Mouse (Mus musculus): ENCODE measurements around the gene Wdhd1. TPM values are rescaled to one million over a fixed set of nuclear protein-coding genes. Genes with fewer than 3 reads are reported as not detected.

Gene Wdhd1
- total and polyA plus RNA-seq, 3 experiments, result 37.1 to 81.0 (median 61.4) TPM

DNA sequence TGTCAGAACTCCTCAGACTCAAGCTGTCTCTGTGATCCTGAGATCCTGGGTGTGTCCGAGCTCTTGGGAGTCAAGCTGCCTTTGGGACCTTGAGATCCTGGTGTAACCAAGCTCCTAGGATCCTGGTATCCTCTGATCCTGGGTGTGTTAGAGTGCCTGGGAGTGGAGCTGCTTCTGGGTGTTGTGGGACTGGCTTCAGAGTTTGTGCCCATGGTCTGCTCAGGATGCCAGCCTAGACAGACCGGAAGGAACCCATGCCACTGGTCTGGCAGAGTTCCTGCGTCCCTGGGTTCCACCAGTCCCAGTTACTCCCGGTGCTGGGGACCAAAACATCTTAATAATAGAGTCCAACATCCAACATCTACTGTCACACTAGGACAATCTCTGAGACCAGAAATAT, 63.4 kb downstream of the Wdhd1 start:
- Histone ChIP-seq H3K4me1 (ENCODE audit: control insufficient read depth in 1 of 2, insufficient read depth in 2 of 2) (peaks cover 2 to 6% of the 10 kb centered on the region in 2 experiments; a peak in 2 of 4 replicates), H3K36me3 (replicated peaks in 1 of 2; ENCODE audit: control insufficient read depth in 1 of 2, insufficient read depth in 1 of 2, low read length in 1 of 2) (no peaks in the 10 kb centered on the region), H3K9ac (ENCODE audit: insufficient read depth, low read depth) (no peak overlapping the region), H3K79me2 (replicated peaks; ENCODE audit: control insufficient read depth, extremely low read depth, insufficient read depth, poor library complexity, severe bottlenecking) (no peaks in the 10 kb centered on the region), H3K4me3 (replicated peaks in 1 of 3; ENCODE audit: low read depth in 2 of 3, low read length in 2 of 3, poor library complexity in 1 of 3) (no peak overlapping the region), H3K4me2 (ENCODE audit: insufficient read depth, low read depth, poor library complexity, severe bottlenecking) (no peak overlapping the region; the same call in 1 of the 2 replicates), H3K27me3 (replicated peaks) (no peaks in the 10 kb centered on the region), H3K9me3 (replicated peaks; ENCODE audit: low read length) (no peaks in the 10 kb centered on the region), H3K27ac (ENCODE audit: insufficient read depth, low read depth) (no peak overlapping the region)
- dilution Hi-C loops (cut with MboI; ENCODE audit: extremely low pct_ligation_motif_present, extremely low pct_unique_long_range_greater_than_20kb, low sequenced_read_pairs) (no loop called here), in situ Hi-C loops (cut with MboI; ENCODE audit: low pct_ligation_motif_present, low pct_unique_long_range_greater_than_20kb, low sequenced_read_pairs) (no loop called here)
- TF ChIP-seq EP300 (IDR thresholded peaks at IDR 0.05; ENCODE audit: low read length) (no peak), ZNF384 (IDR thresholded peaks at IDR 0.05; ENCODE audit: low read depth, low read length) (no peak), USF1 (IDR thresholded peaks at IDR 0.05; ENCODE audit: low read depth, low read length) (no peak), USF2 (conservative IDR thresholded peaks at IDR 0.05; ENCODE audit: low read depth, low read length) (no peak), JUN (IDR thresholded peaks at IDR 0.05; ENCODE audit: insufficient read depth, low read depth, low read length) (no peak), CHD1 (IDR thresholded peaks at IDR 0.05; ENCODE audit: low read depth, low read length) (no peak), RAD21 (IDR thresholded peaks at IDR 0.05; ENCODE audit: low read depth, low read length) (no peak), MYC (IDR thresholded peaks at IDR 0.05; ENCODE audit: low read depth, low read length) (no peak), RCOR1 (conservative IDR thresholded peaks at IDR 0.05; ENCODE audit: low read depth, low read length) (no peak), ZMIZ1 (IDR thresholded peaks at IDR 0.05; ENCODE audit: low read depth, low read length) (no peak), ELF1 (IDR thresholded peaks at IDR 0.05; ENCODE audit: low read depth, low read length) (no peak), MAZ (IDR thresholded peaks at IDR 0.05; ENCODE audit: low read depth, low read length) (no peak), IRF4 (IDR thresholded peaks at IDR 0.05; ENCODE audit: low read depth, low read length) (no peak), TBP (conservative IDR thresholded peaks at IDR 0.05; ENCODE audit: low read depth, low read length) (no peak), MXI1 (IDR thresholded peaks at IDR 0.05; ENCODE audit: low read depth, low read length) (no peak), GABPA (IDR thresholded peaks at IDR 0.05; ENCODE audit: insufficient replicate concordance, low read depth, low read length) (no peak), CTCF (conservative IDR thresholded peaks at IDR 0.05 in 1 of 2, IDR thresholded peaks at IDR 0.05 in 1 of 2; ENCODE audit: low read depth in 2 of 2, low read length in 2 of 2) (no peak), E2F4 (IDR thresholded peaks at IDR 0.05; ENCODE audit: insufficient replicate concordance, low read depth, low read length) (no peak), ZC3H11A (IDR thresholded peaks at IDR 0.05; ENCODE audit: low read depth, low read length) (no peak)
- no peak for DNase-seq (ENCODE audit: extremely low read depth)

- TF ChIP-seq BHLHE40 (IDR thresholded peaks at IDR 0.05; ENCODE audit: low read depth, low read length), result no peak
- TF ChIP-seq ZMIZ1 (IDR thresholded peaks at IDR 0.05; ENCODE audit: low read depth, low read length), result no peak
- no peak for TF ChIP-seq E2F4 (IDR thresholded peaks at IDR 0.05; ENCODE audit: insufficient replicate concordance, low read depth, low read length)
- TF ChIP-seq MAFK (IDR thresholded peaks at IDR 0.05; ENCODE audit: insufficient replicate concordance, low read length), result no peak
- no peak for TF ChIP-seq RCOR1 (conservative IDR thresholded peaks at IDR 0.05; ENCODE audit: low read depth, low read length)
- TF ChIP-seq RAD21 (IDR thresholded peaks at IDR 0.05; ENCODE audit: low read depth, low read length), result no peak
- TF ChIP-seq MEF2A (IDR thresholded peaks at IDR 0.05; ENCODE audit: borderline replicate concordance, low read depth, low read length), result no peak
- no peak for TF ChIP-seq POLR2AphosphoS2 (IDR thresholded peaks at IDR 0.05; ENCODE audit: low read depth, low read length)
- TF ChIP-seq MXI1 (IDR thresholded peaks at IDR 0.05; ENCODE audit: low read depth, low read length), result no peak
- no peak for TF ChIP-seq IRF4 (IDR thresholded peaks at IDR 0.05; ENCODE audit: low read depth, low read length)
- no peak for TF ChIP-seq GABPA (IDR thresholded peaks at IDR 0.05; ENCODE audit: insufficient replicate concordance, low read depth, low read length)
- no peak for TF ChIP-seq JUN (IDR thresholded peaks at IDR 0.05; ENCODE audit: insufficient read depth, low read depth, low read length)
- TF ChIP-seq JUND (conservative IDR thresholded peaks at IDR 0.05; ENCODE audit: low read depth, low read length), result no peak
- TF ChIP-seq CTCF (conservative IDR thresholded peaks at IDR 0.05 in 1 of 2, IDR thresholded peaks at IDR 0.05 in 1 of 2; ENCODE audit: low read depth in 2 of 2, low read length in 2 of 2), result no peak
- TF ChIP-seq PAX5 (IDR thresholded peaks at IDR 0.05; ENCODE audit: low read length), result no peak
- TF ChIP-seq USF1 (IDR thresholded peaks at IDR 0.05; ENCODE audit: low read depth, low read length), result no peak
- no peak for TF ChIP-seq ETS1 (conservative IDR thresholded peaks at IDR 0.05; ENCODE audit: low read depth, low read length)
- TF ChIP-seq MYC (IDR thresholded peaks at IDR 0.05; ENCODE audit: low read depth, low read length), result no peak
- Histone ChIP-seq H3K4me2 (ENCODE audit: insufficient read depth, low read depth, poor library complexity, severe bottlenecking) (no peak overlapping the region), H3K36me3 (replicated peaks in 1 of 2; ENCODE audit: control insufficient read depth in 1 of 2, insufficient read depth in 1 of 2, low read length in 1 of 2) (no peaks in the 10 kb centered on the region), H3K27me3 (replicated peaks) (no peaks in the 10 kb centered on the region), H3K4me3 (replicated peaks in 1 of 3; ENCODE audit: low read depth in 2 of 3, low read length in 2 of 3, poor library complexity in 1 of 3) (no peak overlapping the region), H3K27ac (ENCODE audit: insufficient read depth, low read depth) (no peak overlapping the region), H3K9ac (ENCODE audit: insufficient read depth, low read depth) (no peak overlapping the region), H3K4me1 (ENCODE audit: control insufficient read depth in 1 of 2, insufficient read depth in 2 of 2) (peaks cover 3 to 4% of the 10 kb centered on the region in 2 experiments; a peak in 2 of 4 replicates), H3K9me3 (replicated peaks; ENCODE audit: low read length) (no peaks in the 10 kb centered on the region), H3K79me2 (replicated peaks; ENCODE audit: control insufficient read depth, extremely low read depth, insufficient read depth, poor library complexity, severe bottlenecking) (no peaks in the 10 kb centered on the region)
- in situ Hi-C loops (cut with MboI; ENCODE audit: low pct_ligation_motif_present, low pct_unique_long_range_greater_than_20kb, low sequenced_read_pairs) (no loop called here), dilution Hi-C loops (cut with MboI; ENCODE audit: extremely low pct_ligation_motif_present, extremely low pct_unique_long_range_greater_than_20kb, low sequenced_read_pairs) (no loop called here)
- DNase-seq (ENCODE audit: extremely low read depth), result no peak
Observed at GRCm38 (mm10) chr14:47209669-47210164, 66.9 kb downstream of the Wdhd1 start.

Data from CH12.LX (cell line).